Mouse (Mus musculus): ENCODE data around the gene Spata31d1b.
"Not testable (repeated sequence)": the region's sequence is repeated elsewhere in the genome, so short reads cannot be mapped to it uniquely, and the experiment has no call there.

The Spata31d1b gene

GRCm38 (mm10) chr13:59711984-59712383 is at the start of gene Spata31d1b:
Gene Spata31d1b (plus strand): TSS chr13:59712284.
- DNase-seq (ENCODE audit: low spot score): not testable (repeated sequence)

GRCm38 (mm10) chr13:59663939-59664712 is 48.0 kb upstream of the Spata31d1b start:
- DNase-seq (ENCODE audit: low spot score): no peak

- DNase-seq (ENCODE audit: low spot score): no peak
These were observed 44.3 kb upstream of the Spata31d1b start for GRCm38 (mm10) chr13:59667763-59668162.

GRCm38 (mm10) chr13:59668501-59669093 is 43.5 kb upstream of the Spata31d1b start:
- no peak for DNase-seq (ENCODE audit: low spot score)

- DNase-seq (ENCODE audit: low spot score): no peak
These were observed 42.1 kb upstream of the Spata31d1b start for GRCm38 (mm10) chr13:59669946-59670345.

- DNase-seq (ENCODE audit: low spot score): no peak
These were observed 40.6 kb upstream of the Spata31d1b start for GRCm38 (mm10) chr13:59671521-59671920.

- DNase-seq (ENCODE audit: low spot score): no peak
These were observed 39.8 kb upstream of the Spata31d1b start for GRCm38 (mm10) chr13:59672248-59672647.

- DNase-seq (ENCODE audit: low spot score): no peak
These were observed 38.5 kb upstream of the Spata31d1b start for GRCm38 (mm10) chr13:59673597-59673996.

- DNase-seq (ENCODE audit: low spot score): peak; percentile 10
These were observed 37.9 kb upstream of the Spata31d1b start for GRCm38 (mm10) chr13:59674215-59674614.

- peak; percentile 28 for DNase-seq (ENCODE audit: low spot score)
These were observed 37.3 kb upstream of the Spata31d1b start for GRCm38 (mm10) chr13:59674761-59675150.

- peak; percentile 69 for DNase-seq (ENCODE audit: low spot score)
These were observed 36.7 kb upstream of the Spata31d1b start, which contains the start of gene Golm1 for GRCm38 (mm10) chr13:59675151-59676011. Gene Golm1 (minus strand): TSS chr13:59675811.

GRCm38 (mm10) chr13:59676316-59677229 is 35.5 kb upstream of the Spata31d1b start:
- DNase-seq (ENCODE audit: low spot score): no peak

GRCm38 (mm10) chr13:59679306-59679705 is 32.8 kb upstream of the Spata31d1b start:
- no peak for DNase-seq (ENCODE audit: low spot score)

GRCm38 (mm10) chr13:59679908-59680307 is 32.2 kb upstream of the Spata31d1b start:
- DNase-seq (ENCODE audit: low spot score): no peak

- no peak for DNase-seq (ENCODE audit: low spot score)
These were observed 29.5 kb upstream of the Spata31d1b start for GRCm38 (mm10) chr13:59682629-59683028.

- DNase-seq (ENCODE audit: low spot score): no peak
These were observed 26.8 kb upstream of the Spata31d1b start for GRCm38 (mm10) chr13:59685236-59685635.

GRCm38 (mm10) chr13:59688338-59688770 is 23.7 kb upstream of the Spata31d1b start:
- no peak for DNase-seq (ENCODE audit: low spot score)

- no peak for DNase-seq (ENCODE audit: low spot score)
These were observed 22.8 kb upstream of the Spata31d1b start for GRCm38 (mm10) chr13:59689313-59689712.

- no peak for DNase-seq (ENCODE audit: low spot score)
These were observed 22.2 kb upstream of the Spata31d1b start for GRCm38 (mm10) chr13:59689843-59690242.

GRCm38 (mm10) chr13:59690576-59690975 is 21.5 kb upstream of the Spata31d1b start:
- DNase-seq (ENCODE audit: low spot score): no peak

GRCm38 (mm10) chr13:59691478-59691877 is 20.6 kb upstream of the Spata31d1b start:
- DNase-seq (ENCODE audit: low spot score): no peak

Data from MN1 (cell line).